Mouse (Mus musculus) frontal cortex, postnatal 14 days (tissue): ENCODE results near the gene Hecw2.
A peak's percentile ranks its signal among the peaks of the same experiment; 100 is the strongest.

Experiments
- DNase-seq, 2 experiments: peaks; one replicate each; pipeline ENCODE4 v3.0.0; 2022; ENCODE audit warnings: low spot score in 2 of 2

Gene Hecw2

DNA sequence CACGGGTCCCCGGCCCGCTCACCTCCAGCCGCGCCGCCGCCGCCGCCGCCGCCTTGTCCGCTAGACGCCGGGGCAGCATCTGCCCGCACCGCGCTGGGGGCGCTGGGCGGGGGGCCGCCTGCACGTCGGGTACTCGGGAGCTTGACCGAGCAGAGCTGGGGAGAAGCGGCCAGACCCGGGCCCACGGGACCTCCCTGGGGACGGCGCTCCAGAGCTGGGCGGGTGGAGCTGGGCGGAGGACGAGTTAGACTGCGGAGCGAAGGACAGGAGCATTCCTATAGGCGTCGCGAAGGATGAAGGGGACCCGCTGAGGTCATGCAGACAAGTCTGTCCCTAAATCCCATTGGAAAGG is at the start of gene Hecw2:
Hecw2 (minus strand) TSS at position 215 of the 352 bp plus-strand sequence.
- peak; percentile 20 to 35 for DNase-seq

DNA sequence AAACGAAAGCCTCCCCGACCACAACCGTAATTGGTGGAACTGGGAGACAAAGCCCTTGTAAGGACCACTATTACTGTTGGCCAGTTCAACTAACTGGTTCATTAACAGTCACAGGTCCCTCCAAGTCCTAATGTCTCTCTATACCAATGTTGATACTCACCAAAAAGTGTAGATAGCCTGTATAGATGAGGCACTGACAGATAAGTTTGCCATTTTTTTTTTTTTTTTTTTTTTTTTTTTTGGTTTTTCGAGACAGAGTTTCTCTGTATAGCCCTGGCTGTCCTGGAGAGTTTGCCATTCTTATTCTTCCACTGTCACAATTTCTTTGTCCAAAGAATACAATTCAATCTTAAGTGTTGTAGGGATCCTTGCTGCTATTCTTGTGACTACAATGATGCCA is 47.8 kb upstream of the Hecw2 start:
- DNase-seq: no peak

DNA sequence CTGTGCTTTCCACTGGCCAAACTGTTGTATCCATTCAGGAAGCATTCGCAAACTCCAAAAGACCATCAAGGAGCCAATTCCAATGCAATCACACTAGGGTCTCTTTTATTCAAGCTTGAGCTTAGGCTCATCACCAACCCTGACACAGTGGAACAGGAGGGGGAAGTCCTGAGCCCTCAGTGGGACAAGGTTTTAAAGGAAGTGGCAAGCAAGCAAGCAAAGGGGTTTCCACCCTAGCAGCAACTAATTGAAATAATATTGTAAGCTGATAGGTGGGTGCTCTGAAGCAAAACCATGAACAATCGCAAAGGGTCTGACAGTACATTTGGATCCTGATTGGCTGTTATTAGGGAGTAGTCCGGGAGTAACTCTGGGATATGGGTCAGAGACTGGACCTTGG is 25.3 kb upstream of the Hecw2 start:
- DNase-seq: no peak

DNA sequence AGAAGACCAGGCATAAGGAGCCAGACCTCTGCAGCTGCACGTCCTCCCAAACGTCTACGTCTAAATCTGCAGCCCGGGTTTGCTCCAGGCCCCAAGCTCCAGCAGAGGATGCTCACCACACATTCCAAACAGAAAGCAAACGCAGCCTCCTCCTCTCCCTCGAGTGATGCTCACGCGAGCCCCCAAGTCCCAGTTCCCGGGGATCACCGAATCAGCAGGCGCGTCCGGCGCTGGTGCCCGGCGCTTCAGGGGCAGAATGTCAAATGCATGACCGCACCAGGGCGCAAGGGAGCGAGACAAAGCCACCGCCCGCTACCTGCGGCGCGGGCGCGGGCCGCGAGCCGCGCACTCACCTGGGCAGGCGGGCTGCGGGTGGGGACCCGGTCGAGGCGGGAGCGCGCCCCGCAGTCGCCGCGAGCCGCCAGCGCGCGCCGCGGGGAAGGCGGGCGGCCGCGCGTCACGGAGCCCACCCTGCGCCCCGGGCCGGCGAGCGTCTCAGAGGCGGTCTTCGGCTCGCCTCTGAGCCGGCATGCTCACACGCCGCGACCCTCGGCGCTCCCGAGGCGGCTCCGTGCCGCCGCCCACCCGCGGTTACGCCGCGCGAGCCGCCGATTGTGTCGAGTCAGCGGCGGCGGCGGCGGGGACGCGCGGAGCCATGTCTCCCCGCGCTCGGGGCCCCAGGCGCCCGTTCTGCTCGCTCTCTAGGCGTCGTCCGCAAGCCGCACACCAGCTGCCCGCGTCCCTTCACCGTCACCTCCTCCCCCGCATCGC is 600 bp downstream of the Hecw2 start:
- DNase-seq: peak; percentile 55 to 56

DNA sequence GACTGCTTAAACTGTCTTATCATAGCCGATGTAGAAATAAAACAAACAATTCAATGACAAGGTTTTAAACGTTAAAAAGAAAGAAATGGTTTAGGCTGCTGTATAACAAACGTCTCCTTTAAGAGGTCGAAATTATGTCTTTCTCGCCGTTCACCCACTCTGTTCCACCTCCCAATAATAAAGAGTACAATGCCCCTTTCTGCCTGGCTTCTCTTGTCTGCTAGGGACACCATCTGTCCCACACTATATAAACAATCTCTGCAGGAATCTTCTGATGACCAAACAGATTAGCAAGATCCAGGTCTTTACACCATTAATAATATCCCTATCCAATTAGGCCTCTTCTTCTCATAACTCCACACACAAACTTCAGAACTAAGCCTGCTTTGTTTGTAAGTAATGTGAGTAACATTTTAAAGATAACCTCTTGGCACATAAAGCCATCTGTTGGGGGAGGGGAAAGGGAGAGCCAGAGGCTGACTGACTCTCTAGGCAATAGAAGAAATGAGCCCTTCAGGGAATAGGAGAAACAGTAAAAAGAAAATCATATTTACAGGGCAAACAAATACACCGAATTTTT is 1.7 kb downstream of the Hecw2 start:
- DNase-seq: no peak

DNA sequence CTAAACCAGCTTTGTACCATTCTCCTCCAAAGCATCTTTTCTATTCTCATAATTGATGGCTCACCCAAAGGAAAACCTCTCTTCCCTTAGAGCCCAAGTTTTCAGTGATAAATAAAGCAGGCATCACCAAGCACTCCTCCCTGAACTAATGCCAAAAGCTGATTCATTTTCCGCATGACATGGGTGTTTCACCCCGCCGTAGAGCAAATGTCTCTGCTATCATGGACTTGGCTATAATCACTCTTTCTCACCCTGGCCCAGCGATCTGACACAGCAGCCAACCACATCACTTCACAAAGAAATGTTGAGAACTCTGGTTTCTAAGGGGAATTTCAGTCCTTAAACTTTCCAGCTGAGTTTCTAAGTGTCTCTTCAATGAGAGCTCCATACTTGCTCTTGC is 7.4 kb downstream of the Hecw2 start:
- DNase-seq: no peak

DNA sequence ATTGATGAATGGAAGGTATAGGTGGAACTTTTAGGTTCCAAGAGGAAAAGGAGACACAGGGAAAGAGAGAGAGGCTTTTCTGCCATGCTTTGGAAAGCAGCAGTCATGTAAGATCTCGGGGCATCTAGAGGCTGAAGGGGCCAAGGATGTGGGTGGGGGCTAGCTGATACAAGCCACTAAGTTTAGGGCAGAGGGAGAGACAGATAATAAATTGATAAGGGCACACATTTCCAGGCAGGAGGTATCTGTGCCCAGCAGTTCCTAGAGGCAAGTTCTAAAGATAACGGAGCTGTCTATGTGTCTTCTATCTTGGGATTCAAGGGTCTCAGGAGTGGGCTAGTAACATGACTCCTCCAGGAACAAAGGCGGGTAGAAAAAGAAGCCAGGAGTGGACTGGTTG is 8.6 kb downstream of the Hecw2 start:
- DNase-seq: no peak

DNA sequence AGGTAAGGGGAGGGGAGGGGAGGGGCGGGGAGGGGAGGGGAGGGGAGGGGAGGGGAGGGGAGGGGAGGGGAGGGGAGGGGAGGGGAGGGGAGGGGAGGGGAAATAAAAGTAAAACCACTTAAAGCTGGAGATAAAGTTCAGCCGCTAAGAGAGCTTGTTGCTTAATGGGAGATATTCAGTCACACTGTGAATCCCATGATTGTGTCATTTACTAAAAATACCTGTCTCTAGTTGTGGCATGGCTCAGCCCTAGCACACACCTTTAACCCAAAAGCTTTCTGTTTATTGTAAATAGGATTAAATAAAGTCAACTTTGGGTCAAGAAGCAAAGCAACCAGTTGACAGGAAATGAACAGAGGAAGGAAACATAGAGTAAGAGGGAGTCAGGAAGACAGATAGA is 14.3 kb downstream of the Hecw2 start:
- no peak for DNase-seq

DNA sequence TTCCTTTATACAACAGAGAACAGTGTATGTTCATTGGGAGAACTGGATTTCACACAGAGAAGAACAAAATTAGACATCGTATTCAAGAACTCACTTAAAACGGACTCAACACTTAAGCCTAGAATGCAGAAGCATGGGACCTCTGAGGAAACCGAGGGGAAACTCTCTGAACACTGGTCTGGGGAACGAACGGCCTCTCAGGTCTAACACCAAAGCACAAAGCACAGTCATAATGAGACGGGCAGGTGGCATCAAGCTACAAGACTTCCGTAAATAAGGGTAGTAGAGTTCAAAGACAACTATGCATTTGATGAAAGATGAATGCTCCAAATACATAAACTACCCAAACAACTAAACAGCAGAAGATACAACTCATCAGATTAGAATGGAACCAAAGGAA is 15.8 kb downstream of the Hecw2 start:
- DNase-seq: no peak

DNA sequence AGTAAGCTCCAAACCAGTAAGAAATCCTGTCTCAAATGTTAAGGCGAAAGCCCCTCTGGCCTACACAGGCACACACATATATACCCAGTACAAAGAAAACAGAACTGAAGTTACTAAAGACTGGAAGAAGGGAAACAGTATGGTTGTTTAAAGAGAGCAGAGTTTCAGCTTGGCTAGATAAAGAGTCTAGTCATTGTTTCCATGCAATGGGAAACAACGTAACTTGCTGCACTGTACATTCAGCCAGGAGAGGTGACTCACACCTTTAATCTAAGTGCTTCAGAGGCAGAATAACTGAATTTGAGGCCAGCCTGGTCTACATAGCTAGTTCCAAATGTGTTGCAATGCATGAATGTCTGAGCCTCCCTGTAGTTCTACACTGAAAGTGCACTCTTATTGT is 18.4 kb downstream of the Hecw2 start:
- DNase-seq: no peak

DNA sequence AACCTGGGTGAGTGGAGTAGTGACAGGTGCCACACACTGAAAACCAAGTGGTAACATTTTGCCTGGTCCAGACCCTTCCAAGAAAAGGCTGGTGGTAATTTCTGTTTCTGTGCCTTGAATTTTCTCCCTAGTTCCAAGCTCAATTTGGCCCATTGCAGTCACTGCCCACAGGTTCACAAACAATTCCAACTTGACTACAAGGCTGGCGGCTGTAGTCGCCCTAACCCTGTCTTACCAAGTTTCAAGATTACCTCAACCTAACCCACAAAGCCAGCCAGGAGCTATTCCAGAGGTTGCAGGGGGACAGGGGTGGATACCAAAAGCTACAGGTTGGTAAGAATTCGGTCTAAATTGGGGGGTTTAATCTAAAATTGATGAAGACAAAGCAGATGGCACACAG is 27.0 kb downstream of the Hecw2 start:
- no peak for DNase-seq

DNA sequence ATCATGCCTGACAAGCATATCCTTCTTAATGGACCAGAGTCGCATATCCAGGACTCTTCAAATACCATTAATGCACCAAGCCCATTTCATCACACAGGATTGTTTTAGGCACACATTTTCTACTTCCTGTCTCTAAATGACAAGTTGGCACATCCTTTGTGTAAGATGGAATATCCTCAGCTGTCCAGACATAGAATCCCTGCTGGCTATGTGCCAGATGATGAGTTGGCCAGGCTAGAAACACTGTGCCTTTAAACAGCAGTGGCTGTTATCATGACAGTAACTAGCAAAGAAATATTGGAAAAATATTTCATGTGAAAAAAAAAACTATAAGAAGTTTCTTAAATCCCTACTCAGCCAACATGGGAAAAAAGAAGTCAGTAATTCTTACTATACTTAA is 35.4 kb downstream of the Hecw2 start:
- DNase-seq: no peak

DNA sequence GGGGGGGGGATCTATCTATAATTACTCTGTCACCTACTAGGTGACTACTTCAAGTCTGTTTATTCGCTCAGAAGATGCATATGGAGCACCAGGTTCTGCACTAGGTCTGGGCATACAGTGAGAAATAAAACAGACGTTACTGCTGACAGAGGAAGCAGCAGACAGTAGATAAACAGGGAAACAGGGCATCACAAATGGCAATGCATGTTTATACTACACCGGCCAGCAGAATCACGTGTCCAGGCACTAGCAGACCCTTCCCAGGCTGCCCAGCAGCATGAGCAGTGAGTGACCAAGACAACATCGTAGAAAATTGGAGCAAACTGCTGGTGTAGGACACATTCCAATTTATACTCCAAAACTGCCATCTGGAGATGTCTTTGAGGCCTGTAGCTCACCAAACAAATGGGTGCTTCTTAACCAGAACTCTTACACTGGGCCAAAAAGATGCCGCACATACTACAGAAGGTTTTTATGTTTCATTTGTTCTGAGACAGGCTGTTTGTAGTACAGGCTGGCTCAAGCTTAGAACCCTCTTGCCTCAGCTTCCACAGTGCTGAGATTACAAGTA is 41.7 kb downstream of the Hecw2 start:
- no peak for DNase-seq

DNA sequence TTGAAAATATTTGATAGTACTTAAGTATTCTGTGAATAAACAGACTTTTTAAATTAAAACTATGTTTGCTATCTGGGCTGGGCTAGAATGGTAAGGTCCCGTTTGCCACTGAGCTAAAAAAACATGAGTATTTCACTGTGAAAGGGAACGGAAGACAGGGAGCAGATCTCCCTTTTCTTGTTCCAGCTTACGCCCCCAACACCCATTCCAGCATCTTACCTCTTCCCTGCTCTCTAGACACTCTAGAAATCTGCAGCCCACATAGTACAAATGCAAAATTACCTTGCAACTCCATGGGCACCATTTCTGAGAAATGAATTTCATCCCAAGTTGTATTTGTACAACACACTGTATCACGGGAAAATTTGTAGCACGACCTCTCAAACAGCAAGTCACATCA is 49.9 kb downstream of the Hecw2 start:
- no peak for DNase-seq

DNA sequence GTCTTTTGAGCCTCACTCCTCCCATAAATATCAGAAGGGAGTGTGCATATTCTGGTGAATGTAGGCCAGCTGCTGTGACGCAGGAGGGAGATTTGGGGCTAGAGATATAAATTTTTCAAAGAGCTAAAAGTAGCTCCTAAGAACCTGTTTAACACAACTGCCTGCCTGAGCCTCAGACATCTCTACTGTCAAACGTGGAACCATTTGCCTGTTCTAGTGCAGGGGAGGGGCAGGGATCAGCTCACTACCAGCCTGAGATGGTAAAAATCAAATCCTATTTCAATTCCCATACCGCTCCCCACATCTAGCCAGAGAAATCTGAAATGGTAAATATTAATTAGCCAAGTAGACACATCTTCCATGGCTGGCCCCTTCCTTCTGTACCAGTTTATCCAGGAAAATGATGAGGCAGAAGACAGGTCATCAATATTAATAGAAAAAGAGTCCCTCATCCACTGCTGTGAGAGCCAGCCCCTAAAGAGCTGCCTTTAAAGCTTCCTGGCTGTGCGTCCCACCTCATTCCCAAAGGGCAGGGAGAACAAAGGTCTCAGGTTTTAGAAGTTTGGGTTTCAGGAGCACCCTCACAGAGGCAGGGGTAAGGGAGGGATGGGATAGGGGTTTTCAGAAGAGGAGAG is 61.0 kb downstream of the Hecw2 start:
- DNase-seq: no peak

DNA sequence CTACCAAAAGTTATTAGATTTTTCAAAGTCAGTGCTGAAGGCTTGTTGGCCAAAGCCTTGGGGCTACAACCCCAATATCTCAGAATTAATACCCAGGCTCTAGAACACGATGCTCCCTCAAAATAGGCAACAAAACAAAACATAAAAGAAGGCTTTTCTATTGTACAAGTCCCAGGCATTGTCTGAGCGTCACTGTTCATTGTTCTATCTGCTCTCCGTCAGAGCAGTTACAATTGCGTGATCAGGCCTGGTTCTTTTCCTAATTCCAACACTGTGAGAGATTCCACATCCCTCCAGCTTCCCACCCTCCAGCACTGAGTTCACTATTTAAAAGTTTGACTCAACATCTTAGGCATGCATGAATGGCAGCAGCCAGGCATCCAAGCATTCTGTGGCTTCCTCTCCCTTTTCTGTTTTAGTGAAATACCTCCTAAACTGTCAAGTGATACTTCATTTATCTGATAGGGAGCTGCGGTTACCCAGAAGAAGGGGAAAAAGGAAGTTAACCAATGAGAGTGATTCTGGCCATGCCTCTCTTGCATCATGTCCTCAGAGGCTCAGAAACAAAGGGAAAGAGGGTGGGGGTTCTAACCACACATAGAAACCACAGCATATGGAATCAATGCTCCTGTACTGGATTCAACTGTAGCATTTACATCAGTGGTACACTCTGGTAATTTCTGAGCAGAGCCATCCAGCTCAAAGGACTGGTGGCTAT is 66.1 kb downstream of the Hecw2 start:
- DNase-seq: no peak

DNA sequence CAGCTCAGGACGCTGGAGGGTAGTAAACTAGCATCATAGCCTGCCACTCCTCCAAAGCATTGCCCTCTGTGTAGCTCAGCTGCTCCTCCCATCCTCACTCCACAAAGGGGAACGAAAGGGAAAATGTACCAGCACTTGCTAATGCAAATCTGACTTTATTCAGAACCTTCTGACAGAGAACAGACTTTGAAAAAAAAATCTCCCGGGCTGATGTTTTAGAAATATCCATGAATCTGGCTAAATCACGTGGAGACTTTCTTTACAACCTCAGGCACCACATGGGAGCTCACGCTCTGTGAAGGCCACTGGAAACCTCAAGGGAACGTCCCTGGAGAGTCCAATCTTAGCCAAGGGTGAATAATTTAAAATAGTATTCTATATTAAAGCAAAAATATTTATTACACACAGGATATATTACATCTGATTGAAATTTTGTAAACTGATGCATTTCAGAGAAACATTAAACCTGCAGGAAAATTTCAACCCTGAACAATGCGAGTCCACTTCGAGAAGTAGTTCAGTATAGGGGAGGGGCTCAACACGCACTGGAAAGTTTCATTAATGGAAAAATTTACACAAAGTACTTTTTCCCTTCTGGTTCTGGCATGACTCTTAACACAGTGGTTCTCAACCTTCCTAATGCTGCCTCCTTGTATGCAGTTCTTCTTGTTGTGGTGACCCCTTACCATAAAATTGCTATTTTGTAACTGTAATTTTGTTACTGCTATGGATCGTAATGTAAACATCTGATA is 67.8 kb downstream of the Hecw2 start:
- DNase-seq: no peak

DNA sequence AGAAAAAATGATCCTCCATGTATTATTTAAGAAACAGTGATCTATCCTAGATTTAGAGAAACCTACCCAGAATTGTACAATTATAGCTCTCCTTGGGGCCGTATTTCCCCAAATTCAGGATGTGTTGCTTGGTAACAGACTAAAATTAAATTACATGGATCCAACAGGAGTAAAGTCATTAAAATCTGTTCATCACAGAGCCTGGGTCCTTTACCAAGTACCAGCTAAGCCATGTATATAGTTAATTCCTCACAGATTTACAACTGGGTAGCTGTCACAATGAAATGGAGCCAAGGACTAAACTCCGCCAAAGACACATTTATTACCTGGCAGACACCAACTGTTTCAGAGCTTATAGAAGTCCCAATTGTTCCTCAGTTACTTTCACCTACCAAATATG is 72.4 kb downstream of the Hecw2 start:
- DNase-seq: no peak

DNA sequence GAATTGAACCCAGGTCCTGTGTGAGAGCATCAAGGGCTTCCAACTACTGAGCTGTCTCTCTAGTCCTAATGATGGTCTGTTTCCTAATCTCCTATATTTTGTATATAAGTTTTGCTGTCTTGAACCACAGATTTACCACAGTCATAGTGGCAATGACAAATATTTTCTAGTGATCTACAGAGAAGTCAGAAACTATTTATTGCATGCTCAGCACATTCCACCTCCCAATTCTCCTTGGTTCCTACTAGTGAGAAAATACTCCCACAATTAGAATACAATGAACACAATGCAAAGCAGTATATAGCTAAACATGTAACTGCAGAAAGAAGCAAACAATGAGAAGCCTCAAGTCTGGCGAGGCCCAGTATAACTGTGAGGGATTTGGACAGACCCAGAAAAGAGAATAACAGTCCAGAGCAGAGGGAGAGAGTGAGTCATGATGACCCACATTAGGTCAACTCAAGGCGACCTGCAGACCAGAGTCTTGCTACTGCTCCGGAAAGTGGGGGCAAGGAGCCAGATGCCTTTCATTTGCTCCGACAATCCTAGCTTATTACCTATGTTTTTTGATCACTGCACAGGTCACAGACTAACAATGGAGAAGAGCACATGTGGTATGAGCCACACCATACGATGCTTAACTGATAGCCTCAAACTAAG is 73.8 kb downstream of the Hecw2 start:
- DNase-seq: no peak

DNA sequence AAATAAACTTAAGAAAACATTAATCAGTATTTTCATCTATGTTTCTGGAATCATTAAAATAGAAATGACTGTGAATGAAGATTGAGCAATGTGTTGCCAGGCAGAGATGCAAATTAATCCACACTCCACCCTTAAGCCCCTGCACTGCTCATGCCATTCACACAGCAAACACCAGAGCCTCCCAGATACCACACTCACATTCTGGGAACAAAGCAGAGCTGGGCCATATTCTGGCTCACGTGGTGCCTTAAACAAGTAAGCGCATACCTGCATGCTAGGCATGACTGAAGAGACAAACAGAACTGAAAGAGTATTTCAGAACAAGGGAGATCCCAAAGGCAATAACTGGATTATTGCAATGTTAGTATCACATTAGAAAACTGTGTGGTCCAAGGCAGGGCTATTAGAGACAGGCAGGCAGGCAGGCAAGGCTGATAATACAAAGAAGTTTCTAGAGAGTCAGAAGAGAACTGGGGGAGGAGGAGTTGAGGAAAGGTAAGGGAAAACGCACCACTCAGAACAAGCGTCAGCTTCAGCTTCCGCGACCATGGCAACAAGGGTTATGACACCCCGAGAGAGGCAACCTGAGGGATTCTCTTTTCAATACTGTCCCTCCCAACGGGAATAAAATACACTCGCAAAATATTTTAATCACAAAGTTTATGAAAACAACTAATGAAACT is 75.2 kb downstream of the Hecw2 start:
- no peak for DNase-seq
